Mouse (Mus musculus) monocyte, adult 2 months (primary cell): ENCODE data around the gene Pdzd2.

ENCODE experiments used
- DNase-seq, 2 experiments: peaks; one replicate each; pipeline ENCODE4 v3.0.0; 2022; ENCODE audit warnings: low spot score in 2 of 2, low read depth in 1 of 2

Gene Pdzd2

GRCm38 (mm10) chr15:12362001-12362700 lies 377.6 kb downstream of the Pdzd2 start:
- no peak for DNase-seq

GRCm38 (mm10) chr15:12360519-12361212 lies 379.1 kb downstream of the Pdzd2 start:
- no peak for DNase-seq

GRCm38 (mm10) chr15:12358384-12358783 lies 381.3 kb downstream of the Pdzd2 start:
- DNase-seq = no peak

- DNase-seq = no peak
These were observed 382.3 kb downstream of the Pdzd2 start for GRCm38 (mm10) chr15:12357459-12357858.

GRCm38 (mm10) chr15:12355907-12356306 lies 383.8 kb downstream of the Pdzd2 start:
- no peak for DNase-seq

GRCm38 (mm10) chr15:12355261-12355660 lies 384.5 kb downstream of the Pdzd2 start:
- no peak for DNase-seq

- DNase-seq = no peak
These were observed 385.4 kb downstream of the Pdzd2 start for GRCm38 (mm10) chr15:12354281-12354810.

GRCm38 (mm10) chr15:12351470-12351869 lies 388.3 kb downstream of the Pdzd2 start:
- no peak for DNase-seq

- DNase-seq = no peak
These were observed 389.9 kb downstream of the Pdzd2 start for GRCm38 (mm10) chr15:12349840-12350239.

- DNase-seq = no peak
These were observed 390.8 kb downstream of the Pdzd2 start for GRCm38 (mm10) chr15:12348950-12349349.

- no peak for DNase-seq
These were observed 392.8 kb downstream of the Pdzd2 start for GRCm38 (mm10) chr15:12346916-12347315.

GRCm38 (mm10) chr15:12341401-12341758 lies 398.3 kb downstream of the Pdzd2 start:
- no peak for DNase-seq

GRCm38 (mm10) chr15:12340536-12341400 lies 399.0 kb downstream of the Pdzd2 start:
- DNase-seq = no peak

- no peak for DNase-seq
These were observed 402.0 kb downstream of the Pdzd2 start for GRCm38 (mm10) chr15:12337779-12338137.

GRCm38 (mm10) chr15:12337030-12337778 lies 402.5 kb downstream of the Pdzd2 start:
- DNase-seq = no peak

- no peak for DNase-seq
These were observed 405.3 kb downstream of the Pdzd2 start for GRCm38 (mm10) chr15:12334381-12334780.

GRCm38 (mm10) chr15:12331300-12331699 lies 408.4 kb downstream of the Pdzd2 start:
- DNase-seq = no peak

- DNase-seq = no peak
These were observed 408.8 kb downstream of the Pdzd2 start for GRCm38 (mm10) chr15:12330892-12331291.

GRCm38 (mm10) chr15:12330389-12330788 lies 409.3 kb downstream of the Pdzd2 start:
- no peak for DNase-seq

GRCm38 (mm10) chr15:12324326-12324725 lies 415.4 kb downstream of the Pdzd2 start:
- DNase-seq = no peak
